Mouse (Mus musculus) heart, adult 18-20 months (tissue): Measurements from ENCODE around the gene Ccdc3. TPM values are rescaled to one million over a fixed set of nuclear protein-coding genes. Genes with fewer than 3 reads are reported as not detected.
A peak's percentile ranks its signal among the peaks of the same experiment; 100 is the strongest.
"Not testable (repeated sequence)": the region's sequence is repeated elsewhere in the genome, so short reads cannot be mapped to it uniquely, and the experiment has no call there.

Source experiments
- DNase-seq, 2 experiments: peaks; one replicate each; pipeline ENCODE4 v3.0.0; 2021 to 2022; ENCODE audit warnings: mixed read lengths in 1 of 2
- total RNA-seq, 2 experiments: library from RNA; stranded (reverse); gene quantifications; 2 replicates each; pipeline ENCODE4 v1.2.3; 2021

Ccdc3 gene
- total RNA-seq, 2 experiments from 2014 or later, result 2.9 to 4.7 TPM

GRCm38 (mm10) chr2:5214581-5214980 is 77.0 kb downstream of the Ccdc3 start:
- no peak for DNase-seq

- no peak for DNase-seq
Observed at GRCm38 (mm10) chr2:5215252-5215815, 77.8 kb downstream of the Ccdc3 start.

GRCm38 (mm10) chr2:5219206-5219605 is 81.6 kb downstream of the Ccdc3 start:
- peak in 1 of 2 experiments; percentile 11 for DNase-seq

- DNase-seq, result no peak
Observed at GRCm38 (mm10) chr2:5219847-5220375, 82.3 kb downstream of the Ccdc3 start.

GRCm38 (mm10) chr2:5222571-5222970 is 85.0 kb downstream of the Ccdc3 start:
- DNase-seq, result no peak

- no peak for DNase-seq
Observed at GRCm38 (mm10) chr2:5236846-5237482, 99.4 kb downstream of the Ccdc3 start.

- no peak for DNase-seq
Observed at GRCm38 (mm10) chr2:5237870-5238269, 100.3 kb downstream of the Ccdc3 start.

GRCm38 (mm10) chr2:5239492-5239891 is 101.9 kb downstream of the Ccdc3 start:
- no peak for DNase-seq

GRCm38 (mm10) chr2:5241469-5241897 is 103.9 kb downstream of the Ccdc3 start:
- DNase-seq, result peak; percentile 50 to 59

- DNase-seq, result not testable (repeated sequence)
Observed at GRCm38 (mm10) chr2:5249199-5249598, 111.6 kb downstream of the Ccdc3 start.

GRCm38 (mm10) chr2:5249969-5250368 is 112.4 kb downstream of the Ccdc3 start:
- DNase-seq, result peak; percentile 54 to 65

- DNase-seq, result no peak
Observed at GRCm38 (mm10) chr2:5258250-5258649, 120.7 kb downstream of the Ccdc3 start.

GRCm38 (mm10) chr2:5262279-5262678 is 124.7 kb downstream of the Ccdc3 start:
- DNase-seq, result no peak

GRCm38 (mm10) chr2:5267980-5268379 is 130.4 kb downstream of the Ccdc3 start:
- no peak for DNase-seq

Other genes starting within 250 kb of the Ccdc3 start
- 100 to 1,000 TPM; 810 to 890 TPM for gene Phyh, start 218.8 kb upstream of the Ccdc3 start, total RNA-seq
- under 1 TPM in 1 of 2 experiments, not detected in 1; 0.80 TPM for gene Ucma, start 161.7 kb upstream of the Ccdc3 start, total RNA-seq
- under 1 TPM; 0.46 to 0.82 TPM for gene Mcm10, start 125.0 kb upstream of the Ccdc3 start, total RNA-seq
- gene Optn, start 73.7 kb upstream of the Ccdc3 start, total RNA-seq, result 100 to 1,000 TPM in 1 of 2 experiments, 10 to 100 TPM in 1; 88.3 to 107 TPM